Mouse (Mus musculus) erythroblast, embryonic 14.5 days (primary cell): ENCODE results near the gene Tpsg1.

Experiments
- GATA1 ChIP-seq: IDR thresholded peaks from 2 replicates; pipeline ENCODE4 v1.6.1; 2012; ENCODE audit warnings: low read length, inconsistent platforms, mixed read lengths
- TAL1 ChIP-seq: IDR thresholded peaks from 3 replicates; pipeline ENCODE4 v1.6.1; 2012; ENCODE audit warnings: low read length, inconsistent platforms, mixed read lengths

GRCm38 (mm10) chr17:25397804-25398519 is 28.9 kb downstream of the Tpsg1 start:
- TF ChIP-seq GATA1 (no peak), TAL1 (no peak)
